Mouse (Mus musculus) MEL (cell line): ENCODE measurements around the gene Gm5244. TPM values are rescaled to one million over a fixed set of nuclear protein-coding genes. Genes with fewer than 3 reads are reported as not detected.
A peak's percentile ranks its signal among the peaks of the same experiment; 100 is the strongest.

Source experiments
- DNase-seq: peaks from one replicate; pipeline ENCODE4 v3.0.0; 2011; ENCODE audit warnings: low read depth, low spot score
- H3K27ac ChIP-seq: 2 replicates; pipeline ENCODE4 v1.5.1; 2012; ENCODE audit warnings: low read depth, mild to moderate bottlenecking, control low read depth, low read length, moderate library complexity; ENCODE audit not compliant: control insufficient read depth
- H3K27me3 ChIP-seq, 2 experiments: fragments of 150-350 bp in 1 of 2; sonication (generic) in 1 of 2; 2 replicates each; pipeline ENCODE4 v1.6.1; 2012; ENCODE audit warnings: low read length in 2 of 2, mild to moderate bottlenecking in 2 of 2, improper control_type of control experiment in 1 of 2, moderate library complexity in 1 of 2; ENCODE audit not compliant: insufficient read depth in 2 of 2, control insufficient read depth in 1 of 2
- H3K36me3 ChIP-seq, 2 experiments: 2 replicates each; pipeline ENCODE4 v1.6.1; 2012 to 2014; ENCODE audit warnings: low read length in 2 of 2, improper control_type of control experiment in 1 of 2, inconsistent platforms in 1 of 2, mild to moderate bottlenecking in 1 of 2; ENCODE audit not compliant: insufficient read depth in 2 of 2, control insufficient read depth in 1 of 2
- H3K4me1 ChIP-seq, 2 experiments: fragments of 150-350 bp in 1 of 2; sonication (generic) in 1 of 2; 2 replicates each; pipeline ENCODE4 v1.6.1; 2012; ENCODE audit warnings: low read length in 2 of 2, improper control_type of control experiment in 1 of 2, mild to moderate bottlenecking in 1 of 2; ENCODE audit not compliant: insufficient read depth in 2 of 2, control insufficient read depth in 1 of 2
- H3K4me3 ChIP-seq, 2 experiments: fragments of 150-350 bp in 1 of 2; sonication (generic) in 1 of 2; 2 replicates each; pipeline ENCODE4 v1.5.1; 2012; ENCODE audit warnings: low read depth in 2 of 2, low read length in 2 of 2, mild to moderate bottlenecking in 2 of 2, moderate library complexity in 2 of 2, control low read depth in 1 of 2, improper control_type of control experiment in 1 of 2; ENCODE audit not compliant: control insufficient read depth in 1 of 2, insufficient read depth in 1 of 2
- H3K79me2 ChIP-seq: 2 replicates; pipeline ENCODE4 v1.6.1; 2012; ENCODE audit warnings: mild to moderate bottlenecking, low read length, moderate library complexity; ENCODE audit not compliant: control insufficient read depth, poor library complexity, insufficient read depth
- H3K9ac ChIP-seq: 2 replicates; pipeline ENCODE4 v1.6.1; 2012; ENCODE audit warnings: low read depth, mild to moderate bottlenecking, control low read depth, low read length, moderate library complexity; ENCODE audit not compliant: control insufficient read depth, poor library complexity, severe bottlenecking
- H3K9me3 ChIP-seq: fragments of 150-350 bp; sonication (generic); replicated peaks from 2 replicates; pipeline ENCODE4 v1.6.1; 2012; ENCODE audit warnings: mild to moderate bottlenecking, low read length, improper control_type of control experiment, moderate library complexity; ENCODE audit not compliant: insufficient read depth
- BHLHE40 ChIP-seq: IDR thresholded peaks from 2 replicates; pipeline ENCODE4 v1.6.1; 2012; ENCODE audit warnings: low read depth, mild to moderate bottlenecking, inconsistent platforms, low read length, improper control_type of control experiment, borderline replicate concordance
- CTCF ChIP-seq, 3 experiments: IDR thresholded peaks in 2 of 3; conservative IDR thresholded peaks in 1 of 3; 2 replicates each; pipeline ENCODE4 v1.5.1; 2011 to 2012; ENCODE audit warnings: low read length in 3 of 3, low read depth in 2 of 3, mild to moderate bottlenecking in 2 of 3, improper control_type of control experiment in 1 of 3, inconsistent platforms in 1 of 3, mixed read lengths in 1 of 3, moderate library complexity in 1 of 3; ENCODE audit not compliant: control insufficient read depth in 1 of 3, insufficient read depth in 1 of 3, poor library complexity in 1 of 3, severe bottlenecking in 1 of 3
- ELF1 ChIP-seq: IDR thresholded peaks from 2 replicates; pipeline ENCODE4 v1.6.1; 2014; ENCODE audit warnings: low read depth, mild to moderate bottlenecking, inconsistent platforms, low read length, improper control_type of control experiment, moderate library complexity
- EP300 ChIP-seq, 2 experiments: IDR thresholded peaks; 2 replicates each; pipeline ENCODE4 v1.6.1; 2011; ENCODE audit warnings: improper control_type of control experiment in 2 of 2, low read length in 2 of 2, low read depth in 1 of 2, mild to moderate bottlenecking in 1 of 2
- ETS1 ChIP-seq: IDR thresholded peaks from 2 replicates; pipeline ENCODE4 v1.6.1; 2012; ENCODE audit warnings: low read depth, mild to moderate bottlenecking, inconsistent platforms, low read length, improper control_type of control experiment, moderate library complexity
- GABPA ChIP-seq: IDR thresholded peaks from 2 replicates; pipeline ENCODE4 v1.6.1; 2012; ENCODE audit warnings: low read depth, mild to moderate bottlenecking, inconsistent platforms, low read length, improper control_type of control experiment, moderate library complexity
- MAX ChIP-seq: IDR thresholded peaks from 2 replicates; pipeline ENCODE4 v1.6.1; 2011; ENCODE audit warnings: low read length, improper control_type of control experiment
- MYC ChIP-seq: IDR thresholded peaks from 2 replicates; pipeline ENCODE4 v1.6.1; 2011; ENCODE audit warnings: low read depth, mild to moderate bottlenecking, low read length, improper control_type of control experiment, moderate library complexity
- NELFE ChIP-seq: IDR thresholded peaks from 2 replicates; pipeline ENCODE4 v1.6.1; 2011; ENCODE audit warnings: low read depth, low read length, improper control_type of control experiment
- NRF1 ChIP-seq: IDR thresholded peaks from 2 replicates; pipeline ENCODE4 v1.6.1; 2014; ENCODE audit warnings: low read depth, mild to moderate bottlenecking, inconsistent platforms, low read length, improper control_type of control experiment, moderate library complexity; ENCODE audit not compliant: poor library complexity, insufficient read depth, severe bottlenecking
- POLR2A ChIP-seq, 2 experiments: IDR thresholded peaks; 2 replicates each; pipeline ENCODE4 v1.6.1; 2011 to 2012; ENCODE audit warnings: low read length in 2 of 2, mild to moderate bottlenecking in 2 of 2, control low read depth in 1 of 2, improper control_type of control experiment in 1 of 2, low read depth in 1 of 2, moderate library complexity in 1 of 2; ENCODE audit not compliant: control insufficient read depth in 1 of 2, insufficient read depth in 1 of 2, poor library complexity in 1 of 2
- SIN3A ChIP-seq: IDR thresholded peaks from 2 replicates; pipeline ENCODE4 v1.6.1; 2012; ENCODE audit warnings: low read length, improper control_type of control experiment, inconsistent platforms
- TAL1 ChIP-seq: IDR thresholded peaks from 2 replicates; pipeline ENCODE4 v1.6.1; 2012; ENCODE audit warnings: mild to moderate bottlenecking, inconsistent platforms, low read length, moderate library complexity, mixed read lengths
- TBP ChIP-seq: IDR thresholded peaks from 2 replicates; pipeline ENCODE4 v1.8.0; 2011; ENCODE audit warnings: low read depth, low read length, improper control_type of control experiment
- TCF12 ChIP-seq: IDR thresholded peaks from 2 replicates; pipeline ENCODE4 v1.6.1; 2014; ENCODE audit warnings: low read depth, mild to moderate bottlenecking, inconsistent platforms, low read length, improper control_type of control experiment, moderate library complexity
- USF2 ChIP-seq, 2 experiments: IDR thresholded peaks; 2 replicates each; pipeline ENCODE4 v1.6.1; 2011 to 2012; ENCODE audit warnings: improper control_type of control experiment in 2 of 2, low read length in 2 of 2, borderline replicate concordance in 1 of 2, inconsistent platforms in 1 of 2, low read depth in 1 of 2, mild to moderate bottlenecking in 1 of 2; ENCODE audit not compliant: insufficient read depth in 1 of 2
- ZKSCAN1 ChIP-seq: IDR thresholded peaks from 2 replicates; pipeline ENCODE4 v1.6.1; 2012; ENCODE audit warnings: low read depth, mild to moderate bottlenecking, inconsistent platforms, low read length, improper control_type of control experiment, moderate library complexity
- ZMIZ1 ChIP-seq: IDR thresholded peaks from 2 replicates; pipeline ENCODE4 v1.6.1; 2012; ENCODE audit warnings: low read depth, mild to moderate bottlenecking, inconsistent platforms, low read length, improper control_type of control experiment, moderate library complexity
- ZNF384 ChIP-seq: IDR thresholded peaks from 2 replicates; pipeline ENCODE4 v1.6.1; 2012; ENCODE audit warnings: low read depth, mild to moderate bottlenecking, inconsistent platforms, low read length, improper control_type of control experiment
- polyA plus RNA-seq, 2 experiments: library from polyadenylated mRNA; stranded (reverse) in 1 of 2; unstranded in 1 of 2; fragments of >175 nt in 1 of 2; fragments of >200 nt in 1 of 2; gene quantifications; 2 replicates each; pipeline versions ENCODE4 v1.2.1 to v1.2.4; 2012; ENCODE audit warnings: low replicate concordance in 2 of 2, low read depth in 1 of 2; ENCODE audit not compliant: insufficient read length in 2 of 2, insufficient read depth in 1 of 2, missing spikeins in 1 of 2
- total RNA-seq: library from RNA; depleted of rRNA; stranded (reverse); fragments of 300-350 nt; gene quantifications from 2 replicates; pipeline ENCODE4 v1.2.3, GENCODE M21; 2012

Gm5244 gene
- total and polyA plus RNA-seq, 3 experiments, result 0.13 TPM; not detected in 2

GRCm38 (mm10) chr19:12797071-12797470 is 49.4 kb upstream of the Gm5244 start (continued):
- TF ChIP-seq TAL1, result no peak
- no peak for TF ChIP-seq ZKSCAN1
- TF ChIP-seq CTCF (IDR thresholded peaks at IDR 0.05 in 2 of 3, conservative IDR thresholded peaks at IDR 0.05 in 1 of 3; ENCODE audit: control insufficient read depth in 1 of 3, insufficient read depth in 1 of 3, low read depth in 2 of 3, low read length in 3 of 3, poor library complexity in 1 of 3, severe bottlenecking in 1 of 3), result peak in 1 of 3 experiments; percentile 45; a peak in 2 of 6 replicates
- TF ChIP-seq NRF1, result no peak
- TF ChIP-seq GABPA, result no peak
- TF ChIP-seq ZMIZ1, result no peak
- TF ChIP-seq ETS1, result no peak
- TF ChIP-seq EP300 (IDR thresholded peaks at IDR 0.05; ENCODE audit: low read depth in 1 of 2, low read length in 2 of 2), result 0 out of 4 replicates have a peak, but pooled peaks of 1 of the 2 experiments have one; percentile 15
- TF ChIP-seq POLR2A (IDR thresholded peaks at IDR 0.05; ENCODE audit: control insufficient read depth in 1 of 2, insufficient read depth in 1 of 2, low read depth in 1 of 2, low read length in 2 of 2, poor library complexity in 1 of 2), result no peak; a peak in 1 of 4 replicates
- no peak for TF ChIP-seq NELFE
- peak; percentile 49; the same call in 1 of the 2 replicates for TF ChIP-seq BHLHE40
- TF ChIP-seq TCF12, result no peak

- Histone ChIP-seq H3K4me1 (peaks cover 0 to 9% of the 10 kb centered on the region in 2 experiments; a peak in 2 of 4 replicates), H3K27me3 (no peaks in the 10 kb centered on the region), H3K9ac (peak overlapping the region; percentile 47), H3K79me2 (peaks cover 22% of the 10 kb centered on the region), H3K4me3 (peak overlapping the region; percentile 44 to 71), H3K27ac (peak overlapping the region; percentile 87), H3K9me3 (no peaks in the 10 kb centered on the region), H3K36me3 (peaks cover 0 to 5% of the 10 kb centered on the region in 2 experiments; a peak in 2 of 4 replicates)
- TF ChIP-seq GABPA (no peak), USF2 (IDR thresholded peaks at IDR 0.05; ENCODE audit: borderline replicate concordance in 1 of 2, insufficient read depth in 1 of 2, low read depth in 1 of 2, low read length in 2 of 2) (no peak), POLR2A (IDR thresholded peaks at IDR 0.05; ENCODE audit: control insufficient read depth in 1 of 2, insufficient read depth in 1 of 2, low read depth in 1 of 2, low read length in 2 of 2, poor library complexity in 1 of 2) (peak in 1 of 2 experiments; percentile 68; a peak in 2 of 4 replicates), TBP (peak; percentile 73; the same call in 1 of the 2 replicates), SIN3A (peak; percentile 12; the same call in 1 of the 2 replicates), MYC (0 out of 2 replicates have a peak, but pooled peaks have one; percentile 47), ZNF384 (peak; percentile 95), MAX (peak; percentile 65; the same call in 1 of the 2 replicates), NELFE (no peak), ELF1 (0 out of 2 replicates have a peak, but pooled peaks have one; percentile 26)
- DNase-seq, result peak; percentile 85
These were observed 48.1 kb upstream of the Gm5244 start for GRCm38 (mm10) chr19:12798404-12798803.
